Mouse (Mus musculus) gastrocnemius, adult 18-20 months (tissue): ENCODE data around the gene Sec22c. TPM values are rescaled to one million over a fixed set of nuclear protein-coding genes. Genes with fewer than 3 reads are reported as not detected.

Experiments
- DNase-seq: peaks from one replicate; pipeline ENCODE4 v3.0.0; 2021; ENCODE audit warnings: low spot score
- total RNA-seq, 2 experiments: library from RNA; stranded (reverse); gene quantifications; 2 replicates each; pipeline ENCODE4 v1.2.3; 2021

The Sec22c gene
- total RNA-seq, 2 experiments from 2014 or later: 5.4 to 5.5 TPM

- DNase-seq: no peak
Observed at GRCm38 (mm10) chr9:121694736-121695135, 10.6 kb downstream of the Sec22c start.

DNA sequence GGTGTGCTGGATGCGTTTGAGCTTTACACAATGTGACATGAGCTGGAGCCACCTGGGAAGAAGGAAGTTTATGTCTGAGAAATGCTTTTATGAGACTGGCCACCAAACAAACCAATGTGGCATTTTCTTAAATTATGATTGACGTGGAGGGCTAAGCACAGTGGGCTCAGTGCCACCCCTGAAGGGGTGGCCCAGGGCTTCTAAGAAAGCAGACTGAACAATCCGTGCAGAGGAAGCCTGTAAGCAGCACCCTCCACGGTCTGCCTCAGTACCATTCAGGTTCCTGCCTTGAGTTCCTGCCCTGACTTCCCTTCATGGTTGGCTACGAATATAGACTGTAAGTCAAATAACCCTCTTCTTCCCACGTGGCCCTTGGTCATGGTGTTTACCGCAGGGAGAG is 14.6 kb downstream of the Sec22c start:
- DNase-seq: no peak

- no peak for DNase-seq
Observed at GRCm38 (mm10) chr9:121690200-121690651, 15.1 kb downstream of the Sec22c start.

DNA sequence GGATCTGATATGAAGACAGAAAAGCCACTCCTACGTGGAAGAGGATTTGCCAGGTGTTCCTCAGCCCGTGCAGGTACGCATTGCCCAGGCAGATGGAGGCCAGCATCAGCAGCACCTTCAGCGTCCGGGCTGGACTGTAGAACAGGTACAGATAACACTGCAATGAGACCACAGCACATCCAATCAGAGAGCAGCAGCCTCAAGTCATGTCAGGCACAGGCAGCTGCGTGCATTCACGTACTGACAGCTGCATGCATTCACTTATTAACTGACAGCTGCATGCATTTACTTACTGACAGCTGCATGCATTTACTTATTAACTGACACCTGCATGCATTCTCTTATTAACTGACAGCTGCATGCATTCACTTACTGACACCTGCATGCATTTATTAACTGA is 20.6 kb downstream of the Sec22c start:
- DNase-seq: no peak

- no peak for DNase-seq
Observed at GRCm38 (mm10) chr9:121682037-121682680, 23.1 kb downstream of the Sec22c start.

DNA sequence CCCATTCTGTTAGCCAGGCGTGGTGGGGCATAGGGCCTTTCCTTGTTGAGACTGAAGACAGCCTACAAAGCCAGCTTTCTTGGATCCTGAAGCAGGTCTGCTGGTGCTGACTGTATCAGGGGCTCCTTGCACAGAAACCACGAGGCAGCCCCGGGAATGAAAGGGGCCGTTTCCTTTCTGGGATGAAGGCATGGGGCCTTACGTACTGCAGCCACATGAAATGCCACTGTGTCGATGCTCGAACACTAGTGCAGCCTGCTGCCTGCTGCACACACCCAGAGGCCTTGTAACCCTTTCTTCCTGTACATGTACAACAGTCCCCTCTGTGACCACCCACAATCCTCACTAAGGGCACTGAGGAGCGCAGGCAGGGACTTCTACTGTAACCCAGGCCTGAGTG is 24.1 kb downstream of the Sec22c start:
- no peak for DNase-seq

- peak; percentile 56 for DNase-seq
Observed at GRCm38 (mm10) chr9:121679549-121679948, 25.7 kb downstream of the Sec22c start.

GRCm38 (mm10) chr9:121677476-121677875 is 27.8 kb downstream of the Sec22c start:
- DNase-seq: no peak

- no peak for DNase-seq
Observed at GRCm38 (mm10) chr9:121677069-121677468, 28.2 kb downstream of the Sec22c start.

DNA sequence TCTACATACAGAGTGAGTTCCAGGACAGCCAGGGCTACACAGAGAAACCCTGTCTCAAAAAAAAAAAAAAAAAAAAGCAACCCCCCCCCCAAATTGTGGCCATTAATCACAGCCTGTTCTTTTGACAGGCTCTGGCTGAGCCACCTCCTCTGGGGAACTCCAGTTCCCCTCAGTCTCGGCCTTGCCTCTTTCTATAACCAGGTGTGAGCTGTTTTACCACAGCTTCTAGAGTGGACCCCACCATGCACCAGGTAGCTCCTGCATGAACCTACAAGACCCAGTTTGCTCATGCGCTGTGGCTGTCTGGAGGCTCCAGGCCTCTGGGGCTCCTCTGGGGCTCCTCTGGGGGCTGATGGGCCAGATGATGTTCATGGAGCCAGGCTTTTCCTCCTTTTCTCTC is 29.7 kb downstream of the Sec22c start:
- no peak for DNase-seq

DNA sequence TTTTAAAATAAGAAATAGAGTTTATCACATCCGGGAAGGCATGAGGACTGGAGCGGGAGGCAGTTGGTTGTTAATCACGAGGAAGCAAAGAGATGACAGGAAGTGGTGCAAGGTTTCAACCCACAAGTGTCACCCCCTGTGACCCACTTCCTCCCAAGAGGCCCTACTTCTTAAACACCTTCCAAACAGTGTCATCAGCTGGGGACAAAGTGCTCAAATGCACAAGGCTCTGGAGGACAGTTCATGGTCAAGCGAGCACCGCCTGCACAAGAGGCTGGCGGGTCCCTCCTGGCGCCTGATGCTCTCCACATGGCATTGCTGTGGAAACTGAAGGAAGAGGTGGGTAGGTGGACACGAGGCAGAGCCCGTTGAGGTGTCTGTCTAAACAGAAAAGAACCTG is 30.3 kb downstream of the Sec22c start:
- no peak for DNase-seq

GRCm38 (mm10) chr9:121673716-121674115 is 31.6 kb downstream of the Sec22c start:
- no peak for DNase-seq

DNA sequence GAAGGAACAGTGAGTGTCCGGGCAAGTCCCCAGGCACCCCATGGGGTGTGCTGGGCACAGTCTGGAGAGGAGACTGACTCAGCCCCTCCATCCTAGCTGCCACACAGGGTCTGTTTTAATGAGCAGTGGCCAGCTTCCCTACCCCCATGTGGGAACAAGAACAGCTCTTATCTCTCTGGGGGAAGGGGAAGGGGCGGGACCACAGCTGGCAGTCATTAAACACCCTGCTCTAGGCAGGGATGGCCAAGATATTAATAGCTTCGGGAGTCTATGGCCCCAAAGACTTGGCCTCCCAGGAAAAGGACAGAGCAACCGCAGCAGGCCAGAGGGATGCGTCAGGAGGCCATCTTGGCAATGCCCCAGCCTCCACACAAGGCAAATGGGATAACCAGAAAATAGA is 33.0 kb downstream of the Sec22c start:
- peak; percentile 44 for DNase-seq

DNA sequence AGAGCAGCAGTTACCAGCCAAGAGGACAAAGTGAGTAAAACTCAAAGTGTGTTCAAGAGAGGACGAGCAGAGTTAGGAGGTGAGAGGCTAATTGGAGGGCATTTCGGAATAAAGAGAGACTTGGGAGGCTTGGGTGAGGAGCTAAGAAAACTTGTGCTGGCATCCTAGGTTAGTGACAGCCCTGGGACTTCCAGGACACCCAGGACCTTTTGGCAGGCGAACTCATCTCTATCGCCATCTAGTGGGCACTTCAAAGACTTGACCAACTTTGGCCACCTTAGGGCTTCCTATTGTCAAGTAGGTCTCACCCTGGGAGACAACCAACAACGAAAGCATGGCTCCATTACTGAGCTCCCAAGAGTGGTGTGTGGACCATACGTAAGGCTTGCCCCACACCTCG is 34.0 kb downstream of the Sec22c start:
- DNase-seq: peak; percentile 60

DNA sequence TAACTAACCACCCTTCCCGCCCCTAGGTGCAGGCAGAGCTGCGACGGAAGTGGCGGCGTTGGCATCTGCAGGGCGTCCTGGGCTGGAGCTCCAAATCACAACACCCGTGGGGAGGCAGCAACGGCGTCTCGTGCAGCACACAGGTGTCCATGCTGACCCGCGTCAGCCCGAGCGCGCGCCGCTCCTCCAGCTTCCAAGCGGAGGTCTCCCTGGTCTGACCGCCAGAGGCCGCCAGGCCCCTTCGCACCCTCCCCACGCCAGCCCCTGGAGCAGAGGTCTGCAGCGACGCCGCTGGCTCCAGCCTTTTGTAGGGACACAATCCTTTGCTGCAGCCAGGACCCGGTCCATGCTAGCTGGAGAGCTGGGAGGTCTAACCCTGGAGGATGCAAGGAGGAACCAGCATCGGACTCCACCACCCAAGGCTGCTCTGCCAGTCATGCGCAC is 35.9 kb downstream of the Sec22c start:
- DNase-seq: peak; percentile 56

DNA sequence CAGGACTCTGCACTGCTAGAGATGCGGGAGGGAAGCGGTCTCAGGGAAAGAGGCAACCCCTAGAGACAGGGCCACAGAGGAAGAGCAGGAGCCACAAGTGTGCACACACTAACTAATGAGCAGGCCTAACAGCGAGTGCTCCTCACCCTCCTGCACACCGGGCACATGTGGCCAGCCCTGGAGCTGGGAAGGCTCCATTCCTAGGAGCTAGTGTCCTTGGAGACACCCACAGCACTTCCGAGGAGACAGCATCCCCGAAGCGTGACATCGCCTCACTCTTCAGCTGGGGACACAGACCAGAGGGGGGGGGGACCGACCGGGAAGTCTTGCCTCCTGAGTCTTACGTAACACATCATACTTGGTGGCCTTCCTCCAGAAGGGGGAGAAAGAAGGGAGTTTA is 37.5 kb downstream of the Sec22c start:
- no peak for DNase-seq

- no peak for DNase-seq
Observed at GRCm38 (mm10) chr9:121666957-121667630, 38.2 kb downstream of the Sec22c start.

- no peak for DNase-seq
Observed at GRCm38 (mm10) chr9:121664104-121664503, 41.2 kb downstream of the Sec22c start.

GRCm38 (mm10) chr9:121663467-121663866 is 41.8 kb downstream of the Sec22c start:
- DNase-seq: no peak

- DNase-seq: no peak
Observed at GRCm38 (mm10) chr9:121659791-121660190, 45.5 kb downstream of the Sec22c start.

DNA sequence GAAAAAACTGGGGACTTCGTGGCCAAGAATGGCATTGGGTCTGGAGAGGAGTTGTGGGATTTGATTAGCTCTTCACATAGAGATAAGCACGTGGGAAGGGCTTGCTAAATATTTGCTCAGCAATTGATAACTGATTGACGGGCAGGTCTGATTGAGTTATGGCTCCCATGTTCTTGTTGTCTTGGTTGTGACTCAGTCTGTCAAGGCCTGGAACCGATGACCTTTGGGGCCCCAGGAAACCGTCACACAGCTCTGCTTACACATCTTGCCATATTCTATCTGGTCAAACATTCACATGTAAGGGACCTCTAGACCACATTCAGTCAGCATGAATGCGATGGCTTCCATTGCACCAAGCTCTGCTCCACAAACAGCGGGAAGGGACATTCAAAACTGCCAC is 47.0 kb downstream of the Sec22c start:
- no peak for DNase-seq

- no peak for DNase-seq
Observed at GRCm38 (mm10) chr9:121657143-121657542, 48.1 kb downstream of the Sec22c start.

DNA sequence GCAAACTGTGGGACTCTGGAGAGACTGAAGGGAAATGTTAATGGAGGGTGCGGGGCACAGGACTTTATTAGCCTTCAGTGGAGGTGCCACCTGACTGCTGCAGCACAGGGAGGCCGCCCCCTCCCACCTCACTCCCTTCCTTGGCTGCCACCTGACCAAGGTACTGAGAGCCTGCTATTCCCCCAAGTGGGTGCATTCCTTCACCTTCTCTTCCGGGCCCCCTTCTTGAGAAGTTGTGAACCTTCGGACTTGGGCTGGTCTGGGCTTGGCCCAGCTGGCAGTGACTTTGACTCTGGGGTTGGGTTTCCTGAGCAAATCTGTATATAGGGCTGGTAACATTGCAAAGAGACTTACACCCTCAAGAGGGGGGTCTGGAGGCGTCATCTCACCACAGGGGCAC is 49.0 kb downstream of the Sec22c start:
- no peak for DNase-seq
